Mouse (Mus musculus) stomach, postnatal 0 days (tissue): ENCODE measurements at regions not wholly inside any gene's neighbourhood (a gene's known extent, or its start where the extent isn't known, plus 50 kb on each side); places are given as distances from the start of the nearest gene placed in this dataset.

Experiments used
- CTCF ChIP-seq: IDR thresholded peaks from 2 replicates; pipeline ENCODE4 v1.5.1; 2016; ENCODE audit warnings: antibody characterized with exemption, low read depth, mild to moderate bottlenecking, moderate library complexity
- EP300 ChIP-seq: optimal IDR thresholded peaks from 2 replicates; pipeline ENCODE3; 2016; ENCODE audit warnings: antibody characterized with exemption

DNA sequence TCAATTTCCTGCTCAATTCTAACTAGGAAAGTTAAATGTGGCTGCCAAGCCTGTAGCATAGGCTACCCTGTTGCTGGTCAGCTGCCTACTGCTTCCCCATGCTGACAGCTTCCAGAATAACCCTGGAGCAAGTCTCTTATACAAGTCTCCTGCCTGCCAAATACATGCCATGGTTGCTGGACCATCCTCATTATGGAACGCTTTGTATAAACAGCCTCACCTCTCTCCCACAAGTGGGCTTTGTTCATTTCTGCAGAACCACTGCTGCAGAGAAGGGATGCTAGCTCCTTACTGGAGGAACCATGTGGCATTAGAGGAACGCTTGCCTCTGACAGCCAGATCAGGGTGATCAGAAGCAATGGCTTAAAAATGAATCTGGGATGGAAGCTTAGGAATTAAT, 1492.4 kb upstream of the Gm6569 start:
- no peak for TF ChIP-seq EP300
- TF ChIP-seq CTCF, result no peak
